Mouse (Mus musculus) intestine, embryonic 15.5 days (tissue): ENCODE data around the gene Ccdc92b. TPM values are rescaled to one million over a fixed set of nuclear protein-coding genes. Genes with fewer than 3 reads are reported as not detected.

ENCODE experiments used
- ATAC-seq: fragments of 200-750 bp; cut with Nextera tagmentation; 2 replicates; pipeline ENCODE4 v1.8.0; 2017; ENCODE audit warnings: moderate TSS enrichment, moderate library complexity
- H3K27ac ChIP-seq: fragments of 300-500 bp; sonication (generic); 2 replicates; pipeline ENCODE4 v1.5.1; 2015; ENCODE audit warnings: mild to moderate bottlenecking, inconsistent platforms
- H3K27me3 ChIP-seq: fragments of 300-500 bp; sonication (generic); replicated peaks from 2 replicates; pipeline ENCODE4 v1.6.1; 2015; ENCODE audit warnings: inconsistent platforms
- H3K36me3 ChIP-seq: fragments of 300-500 bp; sonication (generic); 2 replicates; pipeline ENCODE4 v1.6.1; 2015; ENCODE audit warnings: inconsistent platforms
- H3K4me1 ChIP-seq: fragments of 300-500 bp; sonication (generic); replicated peaks from 2 replicates; pipeline ENCODE4 v1.6.1; 2015; ENCODE audit warnings: inconsistent platforms
- H3K4me2 ChIP-seq: fragments of 300-500 bp; sonication (generic); replicated peaks from 2 replicates; pipeline ENCODE4 v1.6.1; 2015; ENCODE audit warnings: mild to moderate bottlenecking, inconsistent platforms
- H3K4me3 ChIP-seq: fragments of 300-500 bp; sonication (generic); replicated peaks from 2 replicates; pipeline ENCODE4 v1.5.1; 2015; ENCODE audit warnings: inconsistent platforms
- H3K9ac ChIP-seq: fragments of 300-500 bp; sonication (generic); 2 replicates; pipeline ENCODE4 v1.6.1; 2015; ENCODE audit warnings: inconsistent platforms
- H3K9me3 ChIP-seq: fragments of 300-500 bp; sonication (generic); 2 replicates; pipeline ENCODE4 v1.6.1; 2016; ENCODE audit warnings: inconsistent platforms
- WGBS: fragments of 180-500 bp; shearing (Covaris S2); methylation state at CpG from one replicate; pipeline ENCODE4 v1.1.7; 2015; 5-methylcytosine and 5-hydroxymethylcytosine counted together
- polyA plus RNA-seq: library from polyadenylated mRNA; unstranded; fragments of >200 nt; fragmentation: Nextera tagmentation; extraction: Ambion mirVana; gene quantifications from 2 replicates; pipeline ENCODE4 v1.2.1, GENCODE M21; 2015

Gene Ccdc92b
- polyA plus RNA-seq, 1 experiment from 2014 or later = 0.52 TPM

DNA sequence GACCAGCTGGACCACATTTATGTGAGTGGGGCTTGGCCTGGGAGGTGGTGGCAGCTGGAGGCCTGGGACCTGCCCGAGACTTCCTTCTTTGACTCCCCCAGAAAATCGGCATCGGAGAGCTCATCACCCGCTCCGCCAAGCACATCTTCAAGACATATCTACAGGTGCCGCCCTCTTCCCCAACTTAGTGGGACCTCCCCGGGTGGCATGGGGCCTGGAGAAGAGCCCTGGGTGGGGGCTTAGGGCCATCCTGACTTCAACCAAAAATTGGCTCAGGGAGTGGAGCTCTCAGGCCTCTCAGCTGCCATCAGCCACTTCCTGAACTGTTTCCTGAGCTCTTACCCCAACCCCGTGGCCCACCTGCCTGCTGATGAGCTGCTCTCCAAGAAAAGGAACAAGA lies 45.5 kb downstream of the Ccdc92b start:
- WGBS = 91% methylated on average over 8 of the region's 8 CpGs
- no peak overlapping the region for H3K9ac ChIP-seq
- no peak overlapping the region for H3K4me2 ChIP-seq
- no peak for ATAC-seq
- no peaks in the 10 kb centered on the region for H3K9me3 ChIP-seq
- H3K4me3 ChIP-seq = no peak overlapping the region
- peaks cover 79% of the 10 kb centered on the region for H3K36me3 ChIP-seq
- no peak overlapping the region for H3K27ac ChIP-seq
- no peaks in the 10 kb centered on the region for H3K27me3 ChIP-seq
- H3K4me1 ChIP-seq = no peaks in the 10 kb centered on the region

DNA sequence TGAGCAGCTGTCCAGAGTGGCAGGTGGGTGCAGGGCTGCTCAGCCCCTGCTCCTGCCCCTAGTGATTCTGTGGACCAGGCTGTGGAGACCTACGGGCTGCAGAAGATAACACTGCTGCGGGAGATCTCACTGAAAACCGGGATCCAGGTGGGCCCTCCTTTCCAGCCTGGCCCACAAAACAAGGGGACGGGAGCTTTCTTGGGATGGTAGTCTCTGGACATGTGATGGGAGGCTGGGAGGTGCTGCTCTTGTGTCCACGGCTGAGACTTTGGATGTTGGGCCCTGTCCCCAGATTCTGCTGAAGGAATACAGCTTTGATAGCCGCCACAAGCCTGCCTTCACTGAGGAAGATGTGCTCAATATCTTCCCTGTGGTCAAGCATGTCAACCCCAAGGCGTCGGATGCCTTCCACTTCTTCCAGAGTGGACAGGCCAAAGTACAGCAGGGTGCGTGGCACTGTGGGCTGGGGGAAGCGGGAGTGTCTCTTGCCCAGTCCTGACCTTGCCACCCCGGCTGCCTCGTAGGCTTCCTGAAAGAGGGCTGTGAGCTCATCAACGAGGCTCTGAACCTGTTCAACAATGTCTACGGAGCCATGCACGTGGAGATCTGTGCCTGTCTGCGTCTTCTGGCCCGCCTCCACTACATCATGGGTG lies 46.4 kb downstream of the Ccdc92b start:
- Histone ChIP-seq H3K4me2 (no peak overlapping the region), H3K4me3 (no peak overlapping the region), H3K27me3 (no peaks in the 10 kb centered on the region), H3K9ac (no peak overlapping the region), H3K36me3 (peaks cover 71% of the 10 kb centered on the region), H3K4me1 (no peaks in the 10 kb centered on the region), H3K27ac (no peak overlapping the region), H3K9me3 (no peaks in the 10 kb centered on the region)
- no peak for ATAC-seq
- 94% methylated on average over 17 of the region's 17 CpGs for WGBS

DNA sequence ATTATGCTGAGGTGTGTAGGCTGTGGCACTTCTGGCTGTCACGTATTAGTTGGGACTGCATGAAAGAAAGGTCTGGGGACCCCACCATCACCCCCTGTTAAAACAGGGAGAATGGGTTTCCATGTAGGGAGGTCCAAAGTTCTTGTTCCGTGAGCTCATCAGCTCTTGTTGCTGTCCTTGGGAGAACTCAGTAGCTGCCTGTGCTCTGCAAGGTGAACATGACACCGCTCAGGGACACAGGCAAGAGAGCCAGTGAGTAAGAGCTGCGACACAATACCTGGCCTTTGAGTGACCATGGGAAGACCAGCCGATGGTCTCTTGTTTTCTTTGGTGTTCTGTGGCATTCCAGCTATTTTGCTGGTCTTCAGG lies 46.9 kb downstream of the Ccdc92b start:
- Histone ChIP-seq H3K9ac (no peak overlapping the region), H3K9me3 (no peaks in the 10 kb centered on the region), H3K27ac (no peak overlapping the region), H3K4me1 (no peaks in the 10 kb centered on the region), H3K4me3 (no peak overlapping the region), H3K36me3 (peaks cover 69% of the 10 kb centered on the region), H3K27me3 (no peaks in the 10 kb centered on the region), H3K4me2 (no peak overlapping the region)
- ATAC-seq = no peak
- WGBS = 90% methylated on average over 5 of the region's 5 CpGs

DNA sequence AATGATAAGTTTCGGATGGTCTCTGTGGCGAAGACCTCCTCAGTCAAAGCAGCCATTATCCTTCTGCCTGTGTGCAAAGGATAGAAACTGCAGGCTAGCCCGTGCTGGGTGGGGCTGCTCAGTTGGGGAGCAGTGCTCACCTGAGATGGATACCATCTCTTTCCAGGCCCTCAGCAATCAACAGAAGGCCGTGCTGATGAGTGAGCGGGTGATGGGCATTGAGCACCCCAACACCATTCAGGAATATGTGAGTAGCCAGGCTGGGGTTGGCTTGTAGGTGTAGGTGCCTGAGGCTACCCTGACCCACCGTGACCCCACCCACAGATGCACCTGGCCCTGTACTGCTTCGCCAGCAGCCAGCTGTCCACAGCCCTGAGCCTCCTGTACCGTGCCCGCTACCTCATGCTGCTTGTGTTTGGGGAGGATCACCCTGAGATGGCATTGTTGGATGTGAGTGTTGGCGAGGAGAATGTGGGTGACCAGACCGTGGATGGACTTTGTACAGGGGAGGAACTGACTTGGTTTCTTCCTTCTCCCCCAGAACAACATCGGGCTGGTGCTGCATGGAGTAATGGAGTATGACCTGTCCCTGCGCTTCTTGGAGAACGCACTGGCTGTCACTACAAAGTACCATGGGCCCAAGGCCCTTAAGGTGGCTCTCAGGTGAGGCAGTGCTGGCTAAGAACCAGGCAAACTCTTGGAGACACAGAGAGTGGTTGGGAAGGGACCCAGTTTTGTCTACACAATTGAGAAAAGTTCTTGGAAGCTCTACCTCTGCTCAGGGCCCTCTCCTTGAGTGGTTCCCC lies 47.6 kb downstream of the Ccdc92b start:
- no peak overlapping the region for H3K9ac ChIP-seq
- H3K4me1 ChIP-seq = no peaks in the 10 kb centered on the region
- no peak for ATAC-seq
- 97% methylated on average over 14 of the region's 14 CpGs for WGBS
- H3K4me3 ChIP-seq = no peak overlapping the region
- no peak overlapping the region for H3K27ac ChIP-seq
- no peak overlapping the region for H3K4me2 ChIP-seq
- H3K9me3 ChIP-seq = no peaks in the 10 kb centered on the region
- peaks cover 66% of the 10 kb centered on the region for H3K36me3 ChIP-seq
- H3K27me3 ChIP-seq = no peaks in the 10 kb centered on the region

DNA sequence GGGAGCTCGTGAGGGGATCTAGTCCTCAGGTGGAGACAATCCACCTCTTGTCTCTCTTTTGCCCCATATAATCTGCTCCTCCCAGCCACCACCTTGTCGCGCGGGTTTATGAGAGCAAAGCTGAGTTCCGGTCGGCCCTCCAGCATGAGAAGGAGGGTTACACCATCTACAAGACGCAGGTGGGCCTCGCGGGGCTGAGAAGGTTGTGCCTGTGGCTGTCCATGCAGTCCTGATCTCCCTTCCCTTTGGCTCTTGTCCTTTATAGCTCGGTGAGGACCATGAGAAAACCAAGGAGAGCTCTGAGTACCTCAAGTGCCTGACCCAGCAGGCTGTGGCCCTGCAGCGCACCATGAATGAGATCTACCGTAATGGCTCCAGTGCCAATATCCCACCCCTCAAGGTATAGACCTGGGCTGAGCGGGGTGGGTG lies 48.2 kb downstream of the Ccdc92b start:
- no peak overlapping the region for H3K9ac ChIP-seq
- 94% methylated on average over 13 of the region's 13 CpGs for WGBS
- H3K27me3 ChIP-seq = no peaks in the 10 kb centered on the region
- H3K27ac ChIP-seq = no peak overlapping the region
- ATAC-seq = no peak
- no peak overlapping the region for H3K4me3 ChIP-seq
- no peaks in the 10 kb centered on the region for H3K9me3 ChIP-seq
- no peak overlapping the region for H3K4me2 ChIP-seq
- H3K36me3 ChIP-seq = peaks cover 61% of the 10 kb centered on the region
- H3K4me1 ChIP-seq = no peaks in the 10 kb centered on the region

DNA sequence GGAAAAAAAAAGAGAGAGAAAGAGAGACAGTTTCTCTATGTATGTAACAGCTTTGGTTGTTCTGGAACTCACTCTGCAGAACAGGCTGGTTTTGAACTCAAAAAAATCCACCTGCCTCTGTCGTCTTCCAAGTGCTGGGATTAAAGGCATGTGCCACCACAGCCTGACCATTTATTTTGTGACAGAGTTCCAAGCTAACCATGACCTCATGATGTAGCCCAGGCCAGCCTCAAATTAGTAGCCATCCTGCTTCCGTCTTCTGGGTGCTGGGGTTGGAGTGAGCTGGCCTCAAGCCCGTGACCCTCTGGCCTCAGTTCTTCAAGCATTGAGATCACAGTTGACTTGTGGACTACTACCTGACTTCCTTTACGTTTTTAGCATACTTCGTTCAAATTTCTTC lies 49.1 kb downstream of the Ccdc92b start:
- Histone ChIP-seq H3K27ac (no peak overlapping the region), H3K4me3 (no peak overlapping the region), H3K9ac (no peak overlapping the region), H3K4me2 (no peak overlapping the region), H3K4me1 (no peaks in the 10 kb centered on the region), H3K9me3 (no peaks in the 10 kb centered on the region), H3K27me3 (no peaks in the 10 kb centered on the region), H3K36me3 (peaks cover 55% of the 10 kb centered on the region)
- WGBS = 89% methylated on average over 5 of the region's 5 CpGs
- ATAC-seq = no peak

DNA sequence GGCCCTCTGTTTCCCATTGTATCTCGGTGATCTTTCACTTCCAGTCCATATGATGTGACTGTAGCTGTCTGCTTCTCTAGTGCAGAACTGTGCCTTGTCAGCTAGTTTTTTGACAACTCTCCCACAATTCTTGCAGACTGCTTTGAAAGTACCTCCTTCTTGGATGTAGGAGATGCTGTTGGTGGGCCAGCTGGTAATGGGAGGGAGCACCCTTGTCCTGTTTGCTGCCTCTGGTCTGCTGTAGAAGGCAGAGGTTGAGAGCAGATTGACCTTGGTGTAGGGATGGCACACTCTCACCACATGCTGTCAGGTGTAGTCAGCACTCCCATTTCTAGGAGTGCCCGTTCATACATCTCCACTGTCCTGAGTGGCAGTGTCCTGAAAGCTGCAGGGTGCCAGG lies 49.6 kb downstream of the Ccdc92b start:
- WGBS = 91% methylated on average over 2 of the region's 2 CpGs

DNA sequence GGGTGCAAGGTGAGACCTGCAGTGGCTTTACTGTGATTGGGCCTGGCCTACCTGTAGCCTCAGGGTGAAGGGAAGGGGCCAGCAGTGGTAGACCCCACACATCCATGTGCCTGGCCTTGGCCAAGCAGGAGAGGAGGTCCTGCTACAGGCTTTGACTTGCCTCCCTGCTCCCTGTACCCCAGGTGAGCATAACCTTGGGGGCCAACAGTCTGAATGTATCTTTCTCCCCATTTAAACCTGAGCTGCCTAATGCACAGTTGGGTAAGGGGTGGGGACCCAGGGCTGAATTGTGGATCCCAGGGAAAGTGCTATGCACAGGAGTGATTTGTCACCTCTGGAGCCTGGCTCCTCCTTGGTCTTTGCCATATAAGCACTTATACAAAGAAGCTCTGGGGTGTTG lies 50.7 kb downstream of the Ccdc92b start:
- H3K36me3 ChIP-seq = peaks cover 40% of the 10 kb centered on the region
- no peak overlapping the region for H3K9ac ChIP-seq
- no peaks in the 10 kb centered on the region for H3K9me3 ChIP-seq
- no peak overlapping the region for H3K4me2 ChIP-seq
- H3K27me3 ChIP-seq = no peaks in the 10 kb centered on the region
- no peaks in the 10 kb centered on the region for H3K4me1 ChIP-seq
- no peak overlapping the region for H3K27ac ChIP-seq
- no peak for ATAC-seq
- H3K4me3 ChIP-seq = no peak overlapping the region

More for the DNA sequence above, 49.6 kb downstream of the Ccdc92b start:
- Histone ChIP-seq H3K9ac (no peak overlapping the region), H3K27me3 (no peaks in the 10 kb centered on the region), H3K4me1 (no peaks in the 10 kb centered on the region), H3K27ac (no peak overlapping the region), H3K36me3 (peaks cover 50% of the 10 kb centered on the region), H3K4me3 (no peak overlapping the region), H3K9me3 (no peaks in the 10 kb centered on the region), H3K4me2 (no peak overlapping the region)
- ATAC-seq = no peak

DNA sequence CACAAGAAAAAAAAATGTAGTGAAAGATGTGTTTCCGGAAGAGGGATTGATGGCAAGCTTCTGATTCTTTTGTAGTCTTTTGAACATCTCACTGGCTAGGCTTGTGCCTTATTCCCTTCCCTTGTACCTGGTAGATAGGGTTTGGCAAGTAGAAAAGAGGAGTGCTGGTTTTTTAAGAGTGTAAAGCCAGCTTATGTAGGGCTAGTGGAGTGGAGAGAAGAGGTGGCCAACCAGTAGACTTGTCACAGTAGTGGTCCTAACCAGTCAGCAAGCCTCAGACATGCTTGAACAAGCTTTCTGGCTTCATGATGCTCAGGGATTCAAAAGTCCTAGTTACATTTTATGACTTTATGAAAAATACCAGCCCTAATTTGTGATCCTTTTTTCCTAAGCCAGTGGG lies 51.6 kb downstream of the Ccdc92b start:
- Histone ChIP-seq H3K4me2 (no peak overlapping the region), H3K36me3 (peaks cover 33% of the 10 kb centered on the region), H3K27ac (no peak overlapping the region), H3K4me3 (no peak overlapping the region), H3K4me1 (no peaks in the 10 kb centered on the region), H3K9me3 (no peaks in the 10 kb centered on the region), H3K27me3 (no peaks in the 10 kb centered on the region), H3K9ac (no peak overlapping the region)
- WGBS = 92% methylated on average over 1 of the region's 1 CpGs
- no peak for ATAC-seq

DNA sequence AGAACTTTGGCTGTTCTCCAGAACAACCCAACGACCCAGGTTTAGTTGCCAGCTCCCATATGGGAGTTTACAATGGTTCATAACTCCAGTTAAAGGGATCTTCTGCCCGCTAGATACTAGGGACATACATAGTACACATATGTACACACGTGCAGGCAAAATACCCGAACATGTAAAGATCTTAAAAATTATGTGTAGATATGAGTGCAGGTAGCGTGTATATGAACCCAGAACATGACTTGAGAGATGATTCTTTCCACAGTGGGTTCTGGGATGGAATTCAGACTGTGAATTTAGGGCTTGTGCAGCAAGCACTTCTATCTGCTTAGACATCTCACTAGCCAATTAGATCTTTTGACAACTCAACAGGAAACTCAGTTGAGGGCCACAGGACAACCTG lies 52.4 kb downstream of the Ccdc92b start:
- no peak overlapping the region for H3K27ac ChIP-seq
- H3K36me3 ChIP-seq = peaks cover 25% of the 10 kb centered on the region
- WGBS = 82% methylated on average over 5 of the region's 5 CpGs
- no peaks in the 10 kb centered on the region for H3K9me3 ChIP-seq
- H3K4me1 ChIP-seq = no peaks in the 10 kb centered on the region
- H3K4me2 ChIP-seq = no peak overlapping the region
- no peaks in the 10 kb centered on the region for H3K27me3 ChIP-seq
- no peak for ATAC-seq
- no peak overlapping the region for H3K4me3 ChIP-seq
- H3K9ac ChIP-seq = no peak overlapping the region

DNA sequence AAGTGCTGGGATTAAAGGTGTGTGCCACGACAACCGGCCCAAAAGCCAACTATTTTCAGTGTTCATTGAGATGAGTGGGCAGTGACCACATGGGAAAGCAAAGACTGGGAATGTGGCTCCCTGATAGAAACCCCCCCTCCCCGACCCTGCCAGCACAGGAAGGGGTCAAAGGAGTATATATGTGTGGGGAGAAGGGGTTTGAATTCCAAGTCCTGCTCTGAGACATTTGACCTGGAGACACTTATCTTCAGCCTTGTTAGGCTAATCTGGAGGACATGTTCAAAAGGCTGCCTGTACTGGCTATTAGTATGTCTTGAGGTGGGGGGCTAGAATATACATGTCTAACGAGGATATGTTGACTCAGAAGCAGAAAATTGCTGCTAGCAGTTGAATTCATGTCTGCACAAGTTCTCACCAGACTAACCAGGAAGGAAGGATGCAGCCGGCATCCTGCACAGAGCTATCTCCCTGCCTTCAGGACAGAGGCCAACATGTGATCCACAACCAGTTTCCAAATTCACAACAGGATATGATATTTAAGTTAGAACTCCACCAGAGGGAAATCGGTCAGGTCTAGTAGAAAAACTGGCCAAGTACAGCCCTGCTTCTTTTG lies 53.6 kb downstream of the Ccdc92b start:
- Histone ChIP-seq H3K36me3 (peaks cover 19% of the 10 kb centered on the region), H3K9me3 (no peaks in the 10 kb centered on the region), H3K4me3 (no peak overlapping the region), H3K27me3 (no peaks in the 10 kb centered on the region), H3K4me1 (no peaks in the 10 kb centered on the region), H3K27ac (no peak overlapping the region), H3K9ac (no peak overlapping the region), H3K4me2 (no peak overlapping the region)
- ATAC-seq = no peak
- 76% methylated on average over 6 of the region's 6 CpGs for WGBS

DNA sequence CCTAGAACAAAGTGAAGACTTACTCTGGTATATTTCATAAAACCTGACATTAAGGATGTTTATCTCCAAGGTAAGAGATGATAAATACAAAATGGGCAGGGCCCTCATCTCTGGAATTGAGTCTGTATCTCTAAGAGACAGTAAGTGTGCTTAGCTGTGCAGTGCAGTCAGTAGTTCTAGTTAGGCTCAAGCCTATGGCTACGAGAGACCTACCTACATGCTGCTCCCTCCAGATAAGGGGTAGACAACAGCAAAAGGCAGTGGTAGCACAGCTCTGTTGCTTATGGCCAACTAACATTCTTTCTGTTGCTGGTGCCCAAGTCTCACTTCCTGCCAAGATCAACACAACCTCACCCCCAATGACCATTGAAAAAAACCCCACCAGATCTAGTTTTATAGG lies 54.2 kb downstream of the Ccdc92b start:
- H3K36me3 ChIP-seq = peaks cover 20% of the 10 kb centered on the region
- no peak overlapping the region for H3K4me3 ChIP-seq
- H3K9me3 ChIP-seq = no peaks in the 10 kb centered on the region
- no peak overlapping the region for H3K9ac ChIP-seq
- no peaks in the 10 kb centered on the region for H3K4me1 ChIP-seq
- no peak for ATAC-seq
- H3K27me3 ChIP-seq = no peaks in the 10 kb centered on the region
- 88% methylated on average over 1 of the region's 1 CpGs for whole genome bisulfite sequencing
- H3K27ac ChIP-seq = no peak overlapping the region
- no peak overlapping the region for H3K4me2 ChIP-seq

DNA sequence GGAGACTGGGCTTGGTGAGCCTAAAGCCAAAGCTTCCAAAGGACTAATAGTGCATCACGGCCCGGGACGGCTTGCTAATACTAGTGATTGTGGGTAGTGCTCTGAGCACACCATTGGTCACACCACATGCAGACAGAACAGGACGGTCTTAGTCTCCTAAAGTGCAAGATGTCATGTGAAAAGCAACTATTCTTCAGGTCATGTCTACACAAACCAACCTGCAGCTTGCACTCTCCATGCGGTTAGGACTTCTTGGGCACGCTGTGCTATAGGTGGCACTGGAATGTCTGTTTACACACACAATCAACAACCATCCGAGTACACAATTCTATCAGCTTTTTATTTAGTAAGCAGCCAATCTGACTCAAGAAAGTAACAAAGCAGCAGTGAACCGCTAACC lies 55.3 kb downstream of the Ccdc92b start:
- Histone ChIP-seq H3K9me3 (no peaks in the 10 kb centered on the region), H3K36me3 (peaks cover 12% of the 10 kb centered on the region), H3K27ac (no peak overlapping the region), H3K9ac (no peak overlapping the region), H3K4me1 (no peaks in the 10 kb centered on the region), H3K4me3 (no peak overlapping the region), H3K27me3 (no peaks in the 10 kb centered on the region), H3K4me2 (no peak overlapping the region)
- WGBS = 96% methylated on average over 8 of the region's 8 CpGs
- ATAC-seq = no peak
